ENCODE assay signal across 11 mouse cellular contexts in the genomic region with DNA sequence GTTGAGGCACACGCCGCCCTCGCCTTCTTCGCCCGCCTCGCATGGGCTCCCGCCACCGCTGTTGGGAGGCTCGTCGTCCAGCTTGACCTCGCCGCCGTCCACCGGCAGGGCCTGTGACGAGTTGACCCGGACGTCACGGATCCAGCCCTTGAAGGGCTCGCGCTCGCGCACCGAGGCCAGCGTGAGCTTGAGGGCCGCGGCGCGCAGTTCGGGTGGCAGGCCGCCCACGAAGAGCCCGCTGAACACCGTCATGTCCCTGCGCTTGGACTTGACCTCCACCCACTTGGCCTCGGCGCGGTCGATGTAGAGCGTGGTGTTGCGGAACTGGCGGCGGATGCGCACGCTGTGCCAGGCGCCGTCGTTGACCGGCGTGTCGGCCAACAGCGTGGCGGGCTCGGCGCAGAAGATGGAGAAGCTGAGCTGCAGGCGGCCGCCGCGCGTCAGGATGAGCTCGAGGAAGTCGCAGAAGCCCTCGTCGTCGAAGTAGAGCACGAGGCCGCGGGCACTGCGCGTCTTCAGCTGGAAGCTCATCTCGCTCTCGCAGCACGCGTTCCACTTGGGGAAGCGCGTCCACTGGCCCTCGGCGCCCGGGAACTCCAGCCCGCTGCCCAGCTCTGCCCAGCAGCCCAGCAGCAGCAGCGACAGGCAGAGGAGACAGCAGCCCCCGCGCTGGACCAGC. TPM values are rescaled to one million over a fixed set of nuclear protein-coding genes. Genes with fewer than 3 reads are reported as not detected.
DNase-seq lines count a peak whose midpoint lies in the region; ATAC-seq lines count a peak whose summit lies in the region.
"Had no signal": no experiment of that assay in that cellular context is flagged by ENCODE, and none has a peak within 500 bp of the region (broad histone marks: within the 10 kb centered on the region; RNA-seq: fewer than 3 reads in every experiment).

No protein-coding gene starts in this region.

- no peak overlapping the region for H3K4me3 ChIP-seq in forebrain, embryonic 11.5 days (ENCODE audit: low read depth, low read length)
- no peak overlapping the region for H3K4me3 ChIP-seq in forebrain, embryonic 13.5 days
- no peak overlapping the region for H3K4me3 ChIP-seq in limb, embryonic 12.5 days (replicated peaks)
- no peak overlapping the region for H3K4me3 ChIP-seq in limb, embryonic 10.5 days
- 0 out of 2 replicates have a peak overlapping the region, but pooled peaks have one; percentile 2 for H3K4me3 ChIP-seq in limb, embryonic 13.5 days
- no peak overlapping the region for H3K4me3 ChIP-seq in intestine, embryonic 16.5 days (ENCODE audit: low read length)
- H3K4me3 ChIP-seq: midbrain, embryonic 12.5 days; stomach, embryonic 15.5 days had no signal

- H3K9ac ChIP-seq in forebrain, embryonic 11.5 days (ENCODE audit: low read length) = no peak overlapping the region
- no peak overlapping the region for H3K9ac ChIP-seq in forebrain, embryonic 13.5 days
- H3K9ac ChIP-seq in limb, embryonic 12.5 days (replicated peaks) = no peak overlapping the region
- no peak overlapping the region for H3K9ac ChIP-seq in limb, embryonic 13.5 days
- no peak overlapping the region for H3K9ac ChIP-seq in intestine, embryonic 16.5 days (ENCODE audit: low read depth, low read length)
- H3K9ac ChIP-seq: midbrain, embryonic 12.5 days; stomach, embryonic 15.5 days had no signal

- 0 out of 2 replicates have a peak, but pooled peaks cover 1% of the 10 kb centered on the region for H3K4me1 ChIP-seq in forebrain, embryonic 11.5 days (replicated peaks; ENCODE audit: control insufficient read depth, insufficient read depth, low read length)
- H3K4me1 ChIP-seq in forebrain, embryonic 13.5 days = peaks cover 1% of the 10 kb centered on the region; the same call in 1 of the 2 replicates
- 0 out of 2 replicates have a peak, but pooled peaks cover 3% of the 10 kb centered on the region for H3K4me1 ChIP-seq in limb, embryonic 12.5 days (replicated peaks)
- H3K4me1 ChIP-seq in limb, embryonic 10.5 days = peaks cover 3% of the 10 kb centered on the region; the same call in 1 of the 2 replicates
- no peaks in the 10 kb centered on the region for H3K4me1 ChIP-seq in limb, embryonic 13.5 days
- no peaks in the 10 kb centered on the region for H3K4me1 ChIP-seq in intestine, embryonic 16.5 days (ENCODE audit: control insufficient read depth, insufficient read depth, low read length)
- H3K4me1 ChIP-seq: stomach, embryonic 15.5 days had no signal

- no peak for DNase-seq in forebrain, embryonic 11.5 days (ENCODE audit: low spot score)
- DNase-seq in limb, embryonic 10.5 days (ENCODE audit: low spot score) = no peak
- peak; percentile 22 for DNase-seq in ES-CJ7 (ENCODE audit: low read depth, low spot score)
- no peak for DNase-seq in layer of hippocampus, adult 8-10 months (ENCODE audit: low spot score in 2 of 2)
- DNase-seq: kidney, adult 11 months had no signal

- H3K9me3 ChIP-seq in forebrain, embryonic 11.5 days (ENCODE audit: control insufficient read depth, low read length) = peaks cover 8% of the 10 kb centered on the region; the same call in 1 of the 2 replicates
- peaks cover 11% of the 10 kb centered on the region for H3K9me3 ChIP-seq in forebrain, embryonic 13.5 days (replicated peaks)
- H3K9me3 ChIP-seq in limb, embryonic 12.5 days = peaks cover 9% of the 10 kb centered on the region
- 0 out of 2 replicates have a peak, but pooled peaks cover 2% of the 10 kb centered on the region for H3K9me3 ChIP-seq in limb, embryonic 10.5 days (replicated peaks)
- H3K9me3 ChIP-seq in limb, embryonic 13.5 days = peaks cover 12% of the 10 kb centered on the region
- 0 out of 2 replicates have a peak, but pooled peaks cover 9% of the 10 kb centered on the region for H3K9me3 ChIP-seq in intestine, embryonic 16.5 days (ENCODE audit: control insufficient read depth, low read length)
- H3K9me3 ChIP-seq: stomach, embryonic 15.5 days had no signal

- WGBS in forebrain, embryonic 11.5 days = 80% methylated on average over 82 of the region's 82 CpGs
- 77% methylated on average over 78 of the region's 82 CpGs for WGBS in forebrain, embryonic 13.5 days
- 70% methylated on average over 82 of the region's 82 CpGs for WGBS in limb, embryonic 12.5 days
- 66% methylated on average over 82 of the region's 82 CpGs for WGBS in limb, embryonic 10.5 days
- 70% methylated on average over 82 of the region's 82 CpGs for WGBS in limb, embryonic 13.5 days
- 61% methylated on average over 79 of the region's 82 CpGs for WGBS in intestine, embryonic 16.5 days

- ATAC-seq in forebrain, embryonic 11.5 days (replicated peaks; ENCODE audit: low FRiP score) = 0 out of 2 replicates have a peak, but pooled peaks have one; percentile 15
- ATAC-seq in forebrain, embryonic 13.5 days = no peak
- ATAC-seq in limb, embryonic 12.5 days (ENCODE audit: insufficient number of reproducible peaks, insufficient read depth, low FRiP score, low TSS enrichment, low read depth) = no peak; the same call in 1 of the 2 replicates
- ATAC-seq in limb, embryonic 13.5 days (ENCODE audit: low FRiP score, low read depth) = no peak
- no peak for ATAC-seq in intestine, embryonic 16.5 days

- H3K27me3 ChIP-seq in forebrain, embryonic 11.5 days (ENCODE audit: control insufficient read depth, insufficient read depth, low read length) = no peaks in the 10 kb centered on the region
- H3K27me3 ChIP-seq in forebrain, embryonic 13.5 days = no peaks in the 10 kb centered on the region
- H3K27me3 ChIP-seq in limb, embryonic 12.5 days = peaks cover 19% of the 10 kb centered on the region
- peaks cover 13% of the 10 kb centered on the region; the same call in 1 of the 2 replicates for H3K27me3 ChIP-seq in limb, embryonic 10.5 days (ENCODE audit: low read depth, poor library complexity, severe bottlenecking)
- peaks cover 12% of the 10 kb centered on the region for H3K27me3 ChIP-seq in limb, embryonic 13.5 days
- H3K27me3 ChIP-seq in intestine, embryonic 16.5 days (replicated peaks; ENCODE audit: control insufficient read depth, insufficient read depth, low read length) = no peaks in the 10 kb centered on the region
- H3K27me3 ChIP-seq: stomach, embryonic 15.5 days had no signal

- H3K4me2 ChIP-seq in forebrain, embryonic 11.5 days (ENCODE audit: low read depth, low read length, severe bottlenecking) = no peak overlapping the region
- no peak overlapping the region for H3K4me2 ChIP-seq in forebrain, embryonic 13.5 days
- H3K4me2 ChIP-seq in limb, embryonic 12.5 days = 0 out of 2 replicates have a peak overlapping the region, but pooled peaks have one; percentile 4
- H3K4me2 ChIP-seq in limb, embryonic 13.5 days (replicated peaks) = peak overlapping the region; percentile 14; the same call in 1 of the 2 replicates
- no peak overlapping the region for H3K4me2 ChIP-seq in intestine, embryonic 16.5 days (ENCODE audit: low read depth, low read length)
- H3K4me2 ChIP-seq: midbrain, embryonic 12.5 days; stomach, embryonic 15.5 days had no signal

- H3K36me3 ChIP-seq in forebrain, embryonic 11.5 days (ENCODE audit: control insufficient read depth, insufficient read depth, low read length) = no peaks in the 10 kb centered on the region
- peaks cover 17% of the 10 kb centered on the region for H3K36me3 ChIP-seq in forebrain, embryonic 13.5 days (ENCODE audit: poor library complexity, severe bottlenecking)
- H3K36me3 ChIP-seq in limb, embryonic 12.5 days = no peaks in the 10 kb centered on the region
- H3K36me3 ChIP-seq in limb, embryonic 10.5 days = no peaks in the 10 kb centered on the region
- H3K36me3 ChIP-seq in limb, embryonic 13.5 days = no peaks in the 10 kb centered on the region
- H3K36me3 ChIP-seq in intestine, embryonic 16.5 days (ENCODE audit: control insufficient read depth, insufficient read depth, low read length) = no peaks in the 10 kb centered on the region
- H3K36me3 ChIP-seq: stomach, embryonic 15.5 days had no signal

- no peak overlapping the region for H3K27ac ChIP-seq in forebrain, embryonic 11.5 days (ENCODE audit: low read depth, low read length)
- H3K27ac ChIP-seq in forebrain, embryonic 13.5 days = no peak overlapping the region
- no peak overlapping the region for H3K27ac ChIP-seq in limb, embryonic 12.5 days
- H3K27ac ChIP-seq in limb, embryonic 10.5 days = no peak overlapping the region
- H3K27ac ChIP-seq in limb, embryonic 13.5 days = no peak overlapping the region
- no peak overlapping the region for H3K27ac ChIP-seq in intestine, embryonic 16.5 days (ENCODE audit: low read length)
- H3K27ac ChIP-seq: midbrain, embryonic 12.5 days; stomach, embryonic 15.5 days had no signal

RNA-seq across cellular contexts. Expression of a gene that starts 4.7 kb away (rescaled TPM):
- polyA plus RNA-seq in forebrain, embryonic 11.5 days (2014; fragmentation: Nextera tagmentation; extraction: Ambion mirVana) = 12.4 and 13.7 TPM in 2 replicates
- 69.6 and 85.4 TPM in 2 replicates for polyA plus RNA-seq in forebrain, embryonic 13.5 days (2015; fragmentation: Nextera tagmentation; extraction: Ambion mirVana)
- polyA plus RNA-seq in limb, embryonic 12.5 days (2016; fragmentation: Nextera tagmentation; extraction: Ambion mirVana) = 8.7 and 9.8 TPM in 2 replicates
- polyA plus RNA-seq in limb, embryonic 10.5 days (2016; fragmentation: Nextera tagmentation; extraction: Ambion mirVana) = 1.3 and 1.8 TPM in 2 replicates
- 12.2 and 15.0 TPM in 2 replicates for polyA plus RNA-seq in limb, embryonic 13.5 days (2015; fragmentation: Nextera tagmentation; extraction: Ambion mirVana)
- total RNA-seq in layer of hippocampus, adult 8-10 months (2022) = 100 to 1,000 TPM; 452 to 476 (median 472) TPM
- polyA plus RNA-seq in intestine, embryonic 16.5 days (2015; fragmentation: Nextera tagmentation; extraction: Ambion mirVana) = 1.6 and 2.1 TPM in 2 replicates

Comparison
In these comparisons a context has a peak if more than half of its experiments do, and no peak if none do; other contexts are left out.
1. H3K4me2 ChIP-seq: peak in limb, embryonic 12.5 days (single experiment) and limb, embryonic 13.5 days (single experiment); none in forebrain, embryonic 11.5 days (single experiment), forebrain, embryonic 13.5 days (single experiment) and intestine, embryonic 16.5 days (single experiment).